Mouse (Mus musculus) CH12.LX (cell line): ENCODE results near the gene Kin. TPM values are rescaled to one million over a fixed set of nuclear protein-coding genes. Genes with fewer than 3 reads are reported as not detected.

Source experiments
- DNase-seq: peaks from one replicate; pipeline ENCODE4 v3.0.0-alpha.2; 2013; ENCODE audit errors: extremely low read depth
- H3K27ac ChIP-seq: 2 replicates; pipeline ENCODE4 v1.5.1; 2012; ENCODE audit warnings: low read depth, mild to moderate bottlenecking, control low read depth, moderate library complexity; ENCODE audit not compliant: insufficient read depth
- H3K27me3 ChIP-seq: replicated peaks from 2 replicates; pipeline ENCODE3; 2012; ENCODE audit warnings: inconsistent platforms
- H3K36me3 ChIP-seq, 2 experiments: replicated peaks in 1 of 2; 2 replicates each; pipeline versions ENCODE3 to v1.6.1; 2012; ENCODE audit warnings: inconsistent platforms in 1 of 2, low read length in 1 of 2, mild to moderate bottlenecking in 1 of 2, mixed read lengths in 1 of 2, moderate library complexity in 1 of 2; ENCODE audit not compliant: control insufficient read depth in 1 of 2, insufficient read depth in 1 of 2
- H3K4me1 ChIP-seq, 2 experiments: 2 replicates each; pipeline ENCODE4 v1.6.1; 2012; ENCODE audit warnings: inconsistent platforms in 1 of 2, moderate library complexity in 1 of 2; ENCODE audit not compliant: insufficient read depth in 2 of 2, control insufficient read depth in 1 of 2
- H3K4me2 ChIP-seq: 2 replicates; pipeline ENCODE4 v1.6.1; 2012; ENCODE audit warnings: low read depth, mild to moderate bottlenecking, control low read depth; ENCODE audit not compliant: poor library complexity, insufficient read depth, severe bottlenecking
- H3K4me3 ChIP-seq, 3 experiments: fragments of 150-350 bp in 1 of 3; sonication (generic) in 1 of 3; replicated peaks in 1 of 3; 2 replicates each; pipeline versions ENCODE3 to v1.5.1; 2011 to 2012; ENCODE audit warnings: low read depth in 2 of 3, low read length in 2 of 3, mild to moderate bottlenecking in 2 of 3, moderate library complexity in 2 of 3, control low read depth in 1 of 3, improper control_type of control experiment in 1 of 3, inconsistent platforms in 1 of 3, mixed read lengths in 1 of 3; ENCODE audit not compliant: poor library complexity in 1 of 3
- H3K79me2 ChIP-seq: replicated peaks from 2 replicates; pipeline ENCODE4 v1.6.1; 2012; ENCODE audit warnings: mild to moderate bottlenecking, moderate library complexity; ENCODE audit not compliant: control insufficient read depth, poor library complexity, insufficient read depth, severe bottlenecking; ENCODE audit errors: extremely low read depth
- H3K9ac ChIP-seq: 2 replicates; pipeline ENCODE4 v1.6.1; 2012; ENCODE audit warnings: low read depth, mild to moderate bottlenecking, control low read depth, moderate library complexity; ENCODE audit not compliant: insufficient read depth
- H3K9me3 ChIP-seq: replicated peaks from 2 replicates; pipeline ENCODE3; 2012; ENCODE audit warnings: low read length, inconsistent platforms, mixed read lengths
- BHLHE40 ChIP-seq: IDR thresholded peaks from 2 replicates; pipeline ENCODE4 v1.6.1; 2011; ENCODE audit warnings: mild to moderate bottlenecking, low read depth, low read length, improper control_type of control experiment
- CHD1 ChIP-seq: IDR thresholded peaks from 2 replicates; pipeline ENCODE4 v1.6.1; 2012; ENCODE audit warnings: low read depth, low read length, improper control_type of control experiment, inconsistent platforms
- CHD2 ChIP-seq: IDR thresholded peaks from 2 replicates; pipeline ENCODE4 v1.6.1; 2011; ENCODE audit warnings: low read length, improper control_type of control experiment
- CTCF ChIP-seq, 2 experiments: IDR thresholded peaks in 1 of 2; conservative IDR thresholded peaks in 1 of 2; 2 replicates each; pipeline ENCODE4 v1.5.1; 2011 to 2012; ENCODE audit warnings: low read depth in 2 of 2, low read length in 2 of 2, improper control_type of control experiment in 1 of 2, inconsistent platforms in 1 of 2, mild to moderate bottlenecking in 1 of 2, moderate library complexity in 1 of 2
- EP300 ChIP-seq: IDR thresholded peaks from 2 replicates; pipeline ENCODE4 v1.6.1; 2011; ENCODE audit warnings: low read length, improper control_type of control experiment
- GABPA ChIP-seq: IDR thresholded peaks from 2 replicates; pipeline ENCODE4 v1.6.1; 2012; ENCODE audit warnings: low read depth, low read length, improper control_type of control experiment, inconsistent platforms; ENCODE audit not compliant: insufficient replicate concordance
- IRF4 ChIP-seq: IDR thresholded peaks from 2 replicates; pipeline ENCODE4 v1.6.1; 2014; ENCODE audit warnings: low read depth, mild to moderate bottlenecking, inconsistent platforms, low read length, improper control_type of control experiment
- JUN ChIP-seq: IDR thresholded peaks from 2 replicates; pipeline ENCODE4 v1.6.1; 2011; ENCODE audit warnings: low read depth, mild to moderate bottlenecking, low read length, improper control_type of control experiment, moderate library complexity; ENCODE audit not compliant: insufficient read depth
- JUND ChIP-seq: conservative IDR thresholded peaks from 2 replicates; pipeline ENCODE4 v1.6.1; 2011; ENCODE audit warnings: low read depth, low read length, improper control_type of control experiment
- KAT2A ChIP-seq: IDR thresholded peaks from 2 replicates; pipeline ENCODE4 v1.6.1; 2012; ENCODE audit warnings: low read length, improper control_type of control experiment, inconsistent platforms; ENCODE audit not compliant: insufficient replicate concordance
- MYC ChIP-seq: IDR thresholded peaks from 2 replicates; pipeline ENCODE4 v1.6.1; 2011; ENCODE audit warnings: low read depth, mild to moderate bottlenecking, improper control_type of control experiment, low read length
- NRF1 ChIP-seq: IDR thresholded peaks from 2 replicates; pipeline ENCODE4 v1.6.1; 2014; ENCODE audit warnings: low read depth, mild to moderate bottlenecking, inconsistent platforms, low read length, improper control_type of control experiment, moderate library complexity
- PAX5 ChIP-seq: IDR thresholded peaks from 2 replicates; pipeline ENCODE4 v1.6.1; 2012; ENCODE audit warnings: low read length, inconsistent platforms, mixed read lengths
- POLR2AphosphoS2 ChIP-seq: IDR thresholded peaks from 2 replicates; pipeline ENCODE4 v1.6.1; 2011; ENCODE audit warnings: low read depth, low read length, improper control_type of control experiment
- RAD21 ChIP-seq: IDR thresholded peaks from 2 replicates; pipeline ENCODE4 v1.6.1; 2011; ENCODE audit warnings: low read depth, mild to moderate bottlenecking, low read length, improper control_type of control experiment, moderate library complexity
- TCF12 ChIP-seq: IDR thresholded peaks from 2 replicates; pipeline ENCODE4 v1.6.1; 2014; ENCODE audit warnings: low read depth, mild to moderate bottlenecking, inconsistent platforms, low read length, improper control_type of control experiment
- UBTF ChIP-seq: IDR thresholded peaks from 2 replicates; pipeline ENCODE4 v1.6.1; 2012; ENCODE audit warnings: low read depth, mild to moderate bottlenecking, inconsistent platforms, low read length, improper control_type of control experiment, moderate library complexity
- USF1 ChIP-seq: IDR thresholded peaks from 2 replicates; pipeline ENCODE4 v1.6.1; 2014; ENCODE audit warnings: low read depth, mild to moderate bottlenecking, inconsistent platforms, low read length, improper control_type of control experiment
- USF2 ChIP-seq: conservative IDR thresholded peaks from 2 replicates; pipeline ENCODE4 v1.6.1; 2011; ENCODE audit warnings: low read depth, low read length, improper control_type of control experiment
- ZC3H11A ChIP-seq: IDR thresholded peaks from 2 replicates; pipeline ENCODE4 v1.6.1; 2012; ENCODE audit warnings: low read depth, mild to moderate bottlenecking, inconsistent platforms, low read length, improper control_type of control experiment
- ZMIZ1 ChIP-seq: IDR thresholded peaks from 2 replicates; pipeline ENCODE4 v1.6.1; 2012; ENCODE audit warnings: low read depth, mild to moderate bottlenecking, inconsistent platforms, low read length, improper control_type of control experiment
- ZNF384 ChIP-seq: IDR thresholded peaks from 2 replicates; pipeline ENCODE4 v1.6.1; 2012; ENCODE audit warnings: low read depth, low read length, improper control_type of control experiment, inconsistent platforms
- dilution Hi-C: fragments of 300-500 bp; cut with MboI; formaldehyde crosslinking; loops from 2 replicates; pipeline ENCODE4 v1.14.3; 2020; ENCODE audit warnings: low sequenced_read_pairs; ENCODE audit not compliant: extremely low pct_unique_long_range_greater_than_20kb, extremely low pct_ligation_motif_present
- in situ Hi-C: fragments of 300-500 bp; cut with MboI; formaldehyde crosslinking; loops from 3 replicates; pipeline ENCODE4 v1.14.3; 2019; ENCODE audit warnings: low sequenced_read_pairs, low pct_ligation_motif_present, low pct_unique_long_range_greater_than_20kb, mixed read lengths
- polyA plus RNA-seq: library from polyadenylated mRNA; unstranded; fragments of >175 nt; gene quantifications from 2 replicates; pipeline ENCODE4 v1.2.1, GENCODE M21; 2012; ENCODE audit warnings: low read depth; ENCODE audit not compliant: insufficient read length
- total RNA-seq, 2 experiments: library from RNA; depleted of rRNA; stranded (reverse); fragments of 300-350 nt in 1 of 2; fragments of >200 nt in 1 of 2; gene quantifications; 2 replicates each; pipeline ENCODE4 v1.2.3; 2012 to 2014

Kin gene
- total and polyA plus RNA-seq, 3 experiments, result 23.0 to 44.7 (median 31.5) TPM

GRCm38 (mm10) chr2:10131296-10131695, 50.9 kb downstream of the Kin start, which contains the start of gene Itih2:
Itih2 (minus strand) TSS chr2:10131396.
- Histone ChIP-seq H3K4me1 (no peaks in the 10 kb centered on the region), H3K27ac (no peak within 1 kb of the TSS), H3K27me3 (no peaks in the 10 kb centered on the region), H3K4me2 (no peak within 1 kb of the TSS), H3K9me3 (no peaks in the 10 kb centered on the region), H3K79me2 (no peaks in the 10 kb centered on the region), H3K4me3 (no peak within 1 kb of the TSS), H3K36me3 (no peaks in the 10 kb centered on the region)
- in situ Hi-C loops, result no loop called here
- DNase-seq, result no peak
- dilution Hi-C loops, result no loop called here
- no peak for TF ChIP-seq ZNF384
- TF ChIP-seq PAX5, result no peak
- TF ChIP-seq, all 38 proteins: peak for 0
- no peak within 1 kb of the TSS for H3K9ac ChIP-seq

DNA sequence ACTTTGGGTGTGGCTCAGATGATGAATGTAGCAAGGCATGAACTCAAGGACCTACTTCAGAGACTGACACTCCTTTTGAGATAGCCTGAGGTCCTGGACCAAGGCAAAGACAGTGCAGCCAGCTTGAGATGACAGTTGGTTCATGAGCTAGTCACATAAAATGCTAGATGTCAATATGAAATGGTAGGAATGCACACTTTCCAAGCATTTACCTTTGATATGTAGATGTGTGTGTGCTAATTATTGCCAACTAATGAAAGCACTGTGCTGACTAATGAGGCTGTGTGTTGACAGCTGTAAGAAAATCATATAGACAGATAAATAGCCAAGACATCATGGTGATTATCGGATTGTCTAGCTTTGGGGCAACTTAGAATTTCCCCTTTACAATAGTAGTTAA, 51.7 kb downstream of the Kin start:
- H3K79me2 ChIP-seq, result no peaks in the 10 kb centered on the region
- no peak overlapping the region for H3K9ac ChIP-seq
- H3K36me3 ChIP-seq, result no peaks in the 10 kb centered on the region
- no peaks in the 10 kb centered on the region for H3K27me3 ChIP-seq
- dilution Hi-C loops (no loop called here), in situ Hi-C loops (no loop called here)
- H3K4me2 ChIP-seq, result no peak overlapping the region
- no peaks in the 10 kb centered on the region for H3K9me3 ChIP-seq
- no peak overlapping the region for H3K27ac ChIP-seq
- H3K4me3 ChIP-seq, result no peak overlapping the region
- TF ChIP-seq IRF4 (no peak), USF1 (no peak), EP300 (no peak), JUN (no peak), CHD1 (no peak), GABPA (no peak), BHLHE40 (no peak), CHD2 (no peak), USF2 (no peak), CTCF (conservative IDR thresholded peaks at IDR 0.05 in 1 of 2, IDR thresholded peaks at IDR 0.05 in 1 of 2; ENCODE audit: low read depth in 2 of 2, low read length in 2 of 2) (no peak), NRF1 (no peak), MYC (no peak), JUND (no peak), ZC3H11A (no peak), KAT2A (no peak), POLR2AphosphoS2 (no peak), ZMIZ1 (no peak), RAD21 (no peak), UBTF (no peak), TCF12 (no peak)
- DNase-seq, result no peak
- no peaks in the 10 kb centered on the region for H3K4me1 ChIP-seq
